Mouse (Mus musculus): ENCODE measurements around the gene Mkrn2os. TPM values are rescaled to one million over a fixed set of nuclear protein-coding genes. Genes with fewer than 3 reads are reported as not detected.

The Mkrn2os gene
- polyA plus RNA-seq, 1 experiment = 2.4 TPM

GRCm38 (mm10) chr6:115582328-115583115 is 9.9 kb downstream of the Mkrn2os start:
- no peak for DNase-seq (ENCODE audit: low read depth)

- DNase-seq (ENCODE audit: low read depth) = no peak
Observed at GRCm38 (mm10) chr6:115580810-115581209, 11.6 kb downstream of the Mkrn2os start.

- DNase-seq (ENCODE audit: low read depth) = no peak
Observed at GRCm38 (mm10) chr6:115577941-115578340, 14.4 kb downstream of the Mkrn2os start.

GRCm38 (mm10) chr6:115577407-115577806 is 15.0 kb downstream of the Mkrn2os start:
- DNase-seq (ENCODE audit: low read depth) = no peak

- DNase-seq (ENCODE audit: low read depth) = peak; percentile 24
Observed at GRCm38 (mm10) chr6:115574171-115574570, 18.2 kb downstream of the Mkrn2os start.

- DNase-seq (ENCODE audit: low read depth) = no peak
Observed at GRCm38 (mm10) chr6:115565479-115566045, 26.8 kb downstream of the Mkrn2os start.

- DNase-seq (ENCODE audit: low read depth) = no peak
Observed at GRCm38 (mm10) chr6:115559651-115560632, 32.4 kb downstream of the Mkrn2os start.

GRCm38 (mm10) chr6:115558176-115558575 is 34.2 kb downstream of the Mkrn2os start:
- DNase-seq (ENCODE audit: low read depth) = no peak

GRCm38 (mm10) chr6:115555485-115555884 is 36.9 kb downstream of the Mkrn2os start:
- no peak for DNase-seq (ENCODE audit: low read depth)

- no peak for DNase-seq (ENCODE audit: low read depth)
Observed at GRCm38 (mm10) chr6:115546276-115546675, 46.1 kb downstream of the Mkrn2os start.

- peak; percentile 59 for DNase-seq (ENCODE audit: low read depth)
Observed at GRCm38 (mm10) chr6:115544442-115544970, 47.9 kb downstream of the Mkrn2os start, which contains the start of gene Tsen2. Gene Tsen2, plus strand, starts transcription at chr6:115544664.

GRCm38 (mm10) chr6:115542341-115542740 is 50.0 kb downstream of the Mkrn2os start:
- no peak for DNase-seq (ENCODE audit: low read depth)

GRCm38 (mm10) chr6:115541676-115542275 is 50.6 kb downstream of the Mkrn2os start:
- no peak for DNase-seq (ENCODE audit: low read depth)

GRCm38 (mm10) chr6:115538645-115539429 is 53.5 kb downstream of the Mkrn2os start:
- DNase-seq (ENCODE audit: low read depth) = no peak

GRCm38 (mm10) chr6:115536169-115536568 is 56.2 kb downstream of the Mkrn2os start:
- no peak for DNase-seq (ENCODE audit: low read depth)

GRCm38 (mm10) chr6:115534617-115535016 is 57.8 kb downstream of the Mkrn2os start:
- DNase-seq (ENCODE audit: low read depth) = no peak
